Mouse (Mus musculus) frontal cortex, postnatal 36 days (tissue): ENCODE results near the gene Bad.

Experiments used
- DNase-seq, 2 experiments: peaks; one replicate each; pipeline ENCODE4 v3.0.0; 2022; ENCODE audit warnings: low spot score in 2 of 2

Gene Bad

DNA sequence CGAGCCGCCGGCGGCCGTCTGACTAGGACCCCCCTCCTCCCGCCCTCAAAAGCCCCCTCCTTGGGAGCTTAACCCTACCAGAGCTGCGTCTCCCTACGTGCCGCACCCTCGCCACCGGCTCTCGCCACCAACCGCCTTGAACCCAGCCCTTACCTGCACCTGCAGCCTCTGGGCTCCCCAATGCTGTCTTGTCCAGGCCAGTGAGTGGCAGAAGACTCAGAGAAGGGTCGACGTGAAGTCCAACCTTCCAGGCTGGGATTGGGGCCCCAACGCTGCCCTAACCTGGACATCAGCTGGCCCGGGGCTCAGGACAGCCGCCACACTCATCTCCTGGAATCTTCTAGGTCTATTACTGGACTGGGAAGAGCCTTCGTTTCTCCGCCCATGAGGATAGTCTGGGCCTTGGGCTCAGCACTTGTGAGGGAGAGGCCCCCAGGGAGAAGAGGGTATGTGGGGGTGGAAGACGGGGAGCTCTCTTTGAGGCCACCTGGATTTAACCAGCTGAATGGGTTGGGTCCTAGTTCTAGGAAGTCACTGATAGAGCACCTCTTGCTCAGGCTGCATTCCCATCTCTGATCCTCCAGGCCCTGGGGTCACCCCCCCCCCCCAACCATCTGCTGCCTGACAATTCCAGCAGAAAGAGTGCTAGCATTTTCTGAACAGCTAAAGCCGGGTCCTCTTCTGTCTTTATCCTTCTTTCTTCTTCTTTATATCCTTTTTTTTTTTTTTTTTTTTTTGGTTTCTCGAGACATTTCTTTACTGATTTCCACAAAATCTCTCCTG is 7.3 kb upstream of the Bad start, which contains the start of gene Kcnk4:
Kcnk4 (minus strand) TSS at position 321 of the 783 bp plus-strand sequence.
- no peak for DNase-seq

DNA sequence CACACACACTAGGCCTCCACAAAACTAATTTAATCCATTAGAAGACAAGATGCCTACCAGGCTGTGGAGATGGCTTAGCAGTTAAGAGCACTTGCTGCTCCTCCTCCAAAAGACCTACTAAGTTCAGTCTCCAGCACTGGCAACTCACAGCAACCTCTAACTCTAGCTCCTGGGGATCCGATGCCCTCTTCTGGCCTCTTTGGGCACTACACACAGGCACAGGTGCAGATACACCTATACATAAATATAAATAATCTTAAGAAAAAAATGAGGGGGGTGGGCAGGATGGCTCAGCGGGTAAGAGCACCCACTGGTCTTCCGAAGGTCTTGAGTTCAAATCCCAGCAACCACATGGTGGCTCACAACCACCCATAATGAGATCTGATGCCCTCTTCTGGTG is 5.4 kb upstream of the Bad start:
- no peak for DNase-seq

DNA sequence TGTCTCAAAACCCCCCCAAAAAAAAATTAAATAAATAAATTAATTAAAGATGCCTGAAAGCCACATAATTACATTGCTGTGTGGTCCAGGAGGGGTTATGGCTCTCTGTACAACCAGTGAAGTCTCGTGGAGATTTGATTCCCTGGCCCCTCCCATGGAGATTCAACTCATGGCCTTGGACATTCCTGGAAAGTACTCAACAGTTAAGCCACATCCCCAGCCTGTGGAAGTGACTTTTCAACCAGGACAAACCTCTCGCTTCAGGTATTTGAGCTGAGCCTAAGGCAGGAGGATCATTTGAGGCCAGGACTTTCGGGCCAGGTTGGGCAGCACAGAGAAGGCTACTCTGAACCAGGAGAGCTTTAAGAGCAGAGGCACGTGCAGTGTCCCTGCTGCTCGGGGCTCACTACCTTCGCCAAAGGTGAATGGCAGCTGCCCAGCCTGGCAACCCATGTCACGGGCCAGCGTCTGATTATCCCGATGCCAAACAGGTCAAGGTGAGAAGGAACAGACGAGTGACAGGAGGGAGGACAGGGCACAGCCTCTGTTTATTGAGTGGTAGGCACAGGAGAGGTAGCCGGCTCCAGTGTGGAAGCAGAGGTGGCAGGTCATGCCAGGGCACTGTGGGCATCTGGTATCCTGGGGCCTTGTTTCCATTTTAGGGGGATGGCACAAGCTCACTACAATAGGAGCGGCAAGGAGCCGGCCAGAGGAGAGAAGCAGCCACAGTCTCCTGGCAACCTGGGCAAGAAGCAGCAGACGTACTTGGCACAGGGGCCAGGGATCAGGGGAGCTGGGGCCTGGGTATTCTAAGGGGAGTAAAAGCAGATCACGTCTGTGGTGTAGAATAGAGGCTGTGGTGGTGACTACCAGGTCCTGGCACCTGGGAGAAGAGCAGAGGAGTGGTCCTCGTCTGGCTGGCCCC is 3.9 kb upstream of the Bad start:
- no peak for DNase-seq

DNA sequence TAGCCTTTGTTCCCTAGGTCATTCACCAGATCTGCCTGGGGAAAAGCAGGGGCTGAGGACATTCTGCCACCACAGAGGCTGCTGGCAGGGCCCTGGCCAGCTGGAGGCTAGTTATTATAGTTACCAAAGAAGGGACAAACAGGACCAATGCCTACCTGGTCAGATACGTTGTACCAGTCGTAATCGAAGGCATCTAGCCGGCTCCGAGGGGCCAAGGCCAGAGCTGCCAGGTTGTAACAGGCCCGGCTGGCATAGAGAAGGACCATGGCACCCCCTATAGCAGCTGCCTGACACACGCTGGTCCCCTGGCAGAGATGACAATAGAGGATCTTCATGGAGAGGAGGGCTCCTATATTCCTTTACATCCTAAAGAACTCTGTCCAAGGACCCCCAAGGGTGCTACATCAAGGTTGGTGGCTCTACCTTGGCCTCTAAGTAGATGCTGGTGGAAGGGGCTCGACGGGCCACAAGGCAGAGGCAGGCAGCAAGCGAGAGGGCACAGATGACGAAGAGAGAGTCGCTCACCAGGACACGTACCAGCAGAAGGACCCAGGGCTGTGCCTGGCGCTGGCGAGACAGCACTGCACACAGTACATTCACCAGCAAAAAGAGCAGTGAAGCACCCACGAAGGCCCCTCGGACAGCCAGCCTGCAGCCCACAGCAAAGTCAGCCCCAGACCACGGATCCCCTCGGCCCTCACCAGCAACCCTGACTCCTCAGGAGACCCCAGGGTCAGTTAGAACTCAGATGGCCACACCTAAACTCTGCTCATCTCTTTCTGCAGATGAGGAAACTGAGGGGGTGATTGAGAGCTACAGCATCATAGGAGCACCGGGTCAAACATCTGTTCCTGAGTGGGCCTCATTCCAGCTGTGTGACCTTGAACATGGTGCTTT is 2.3 kb upstream of the Bad start:
- no peak for DNase-seq

DNA sequence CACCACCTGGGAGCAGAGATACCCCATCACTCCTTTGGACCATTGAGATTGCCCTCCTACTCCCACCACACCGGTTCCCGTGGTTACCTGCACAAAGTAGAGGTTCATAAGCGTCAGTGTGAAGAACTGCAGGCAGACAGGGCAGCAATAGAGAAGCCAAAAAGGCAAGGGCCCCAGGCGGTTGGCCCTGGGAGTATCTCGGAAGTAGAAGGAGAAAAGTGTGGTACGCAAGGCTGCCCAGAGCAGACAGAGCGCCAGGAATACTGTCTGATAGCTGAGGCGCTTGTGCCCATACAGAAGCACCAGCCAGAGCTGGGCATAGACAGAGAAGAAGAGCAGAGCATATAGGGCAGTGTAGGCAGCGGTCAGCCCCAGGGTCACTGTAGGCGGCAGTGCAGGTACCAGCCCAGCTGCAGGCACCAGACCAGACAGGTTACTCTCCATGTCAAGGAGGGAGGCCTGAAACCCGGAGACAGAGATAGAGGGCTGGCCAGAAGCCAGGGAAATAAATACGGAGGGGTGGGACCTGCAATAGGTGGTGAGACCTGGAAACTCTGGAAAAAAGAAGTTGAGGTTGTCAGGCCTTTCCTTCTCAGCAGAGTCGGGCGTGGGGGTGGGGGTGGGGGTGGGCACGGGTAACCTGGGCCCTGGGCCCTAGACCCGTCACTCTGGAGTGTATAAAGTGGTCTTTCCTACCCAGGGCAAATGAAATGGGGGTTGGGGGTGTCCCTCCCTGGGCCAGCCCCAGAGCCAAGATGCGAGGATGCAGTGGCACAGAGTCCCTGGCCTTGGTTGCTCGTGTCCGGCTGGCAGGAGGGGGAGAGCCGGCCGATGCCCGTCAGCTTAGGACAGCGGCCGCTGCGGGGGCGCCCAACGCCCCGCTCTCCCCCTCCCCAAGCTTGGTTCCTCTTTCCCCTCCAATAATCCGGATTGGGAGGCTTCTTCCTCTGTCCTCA is 987 bp upstream of the Bad start:
- no peak for DNase-seq

DNA sequence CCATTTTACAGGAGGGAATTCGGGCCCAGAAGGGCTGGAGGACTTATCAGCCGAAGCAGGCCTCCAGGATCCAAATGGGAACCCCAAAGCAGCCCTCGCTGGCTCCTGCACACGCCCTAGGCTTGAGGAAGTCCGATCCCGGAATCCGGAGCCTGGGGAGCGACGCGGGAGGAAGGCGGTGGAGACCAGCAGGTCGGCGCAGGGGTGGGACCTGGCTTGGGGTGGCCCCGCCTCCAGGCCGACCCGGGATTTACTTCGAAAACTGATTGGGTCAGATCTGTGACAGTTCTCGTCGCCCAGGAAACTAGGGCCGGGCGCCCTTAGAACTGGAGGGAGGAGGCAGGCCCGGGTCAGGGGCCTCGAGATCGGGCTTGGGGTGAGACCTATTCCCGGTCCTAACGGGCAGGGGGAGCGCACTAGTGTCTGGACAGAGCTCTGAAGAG is 609 bp downstream of the Bad start, which contains the start of gene Gpr137:
Gpr137 (minus strand) TSS at position 232 of the 443 bp plus-strand sequence.
- peak; percentile 90 to 95 for DNase-seq

DNA sequence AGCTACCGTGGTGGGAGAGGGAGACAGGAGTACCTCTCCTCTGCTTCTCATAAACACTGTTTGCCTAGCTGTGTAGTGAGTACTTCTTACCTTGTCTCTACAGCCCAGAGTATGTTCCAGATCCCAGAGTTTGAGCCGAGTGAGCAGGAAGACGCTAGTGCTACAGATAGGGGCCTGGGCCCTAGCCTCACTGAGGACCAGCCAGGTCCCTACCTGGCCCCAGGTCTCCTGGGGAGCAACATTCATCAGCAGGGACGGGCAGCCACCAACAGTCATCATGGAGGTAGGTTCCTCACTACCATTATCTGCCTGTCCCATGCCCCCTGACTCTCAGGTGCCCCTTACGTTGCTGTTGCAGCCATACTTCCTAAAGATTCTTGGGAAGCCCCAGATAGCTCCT is 1.1 kb downstream of the Bad start:
- DNase-seq, result no peak

DNA sequence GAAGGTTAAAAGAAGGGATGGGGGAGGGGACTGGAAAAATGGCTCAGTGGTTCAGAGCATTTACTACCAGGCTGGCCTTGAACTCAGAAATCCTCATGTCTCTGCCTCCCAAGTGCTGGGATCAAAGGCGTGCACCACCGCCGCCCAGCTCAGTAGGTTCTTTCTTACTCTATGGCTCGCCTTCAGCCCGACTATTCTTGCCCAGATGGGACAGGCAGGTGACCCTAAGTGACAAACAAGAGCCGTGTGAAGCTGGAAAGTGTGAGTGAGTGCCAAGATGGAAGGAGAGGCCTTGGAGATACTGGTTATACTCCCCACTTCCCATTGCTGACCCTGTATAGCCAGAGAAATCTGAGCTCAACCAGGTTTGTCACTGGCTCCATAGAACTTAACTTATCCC is 2.0 kb downstream of the Bad start:
- no peak for DNase-seq

DNA sequence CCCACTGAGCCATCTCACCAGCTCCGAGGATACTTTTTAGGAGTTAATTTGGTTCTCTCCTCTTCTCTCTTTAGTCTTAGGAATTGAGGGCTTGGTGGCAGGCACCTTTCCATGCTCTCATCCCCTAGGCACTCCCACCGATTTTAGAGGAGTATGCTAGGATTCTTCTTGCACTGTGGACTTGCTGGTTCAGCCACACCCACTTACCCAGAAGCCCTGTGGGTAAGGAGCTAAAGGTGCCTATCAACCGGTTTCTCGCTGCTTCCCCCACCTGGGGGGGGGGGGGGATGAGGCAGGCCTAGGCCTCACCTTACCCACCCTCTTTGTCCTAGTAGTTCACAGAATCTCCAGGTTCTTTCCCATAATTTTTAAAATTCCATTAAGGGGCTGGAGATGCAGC is 6.1 kb downstream of the Bad start:
- DNase-seq, result no peak

DNA sequence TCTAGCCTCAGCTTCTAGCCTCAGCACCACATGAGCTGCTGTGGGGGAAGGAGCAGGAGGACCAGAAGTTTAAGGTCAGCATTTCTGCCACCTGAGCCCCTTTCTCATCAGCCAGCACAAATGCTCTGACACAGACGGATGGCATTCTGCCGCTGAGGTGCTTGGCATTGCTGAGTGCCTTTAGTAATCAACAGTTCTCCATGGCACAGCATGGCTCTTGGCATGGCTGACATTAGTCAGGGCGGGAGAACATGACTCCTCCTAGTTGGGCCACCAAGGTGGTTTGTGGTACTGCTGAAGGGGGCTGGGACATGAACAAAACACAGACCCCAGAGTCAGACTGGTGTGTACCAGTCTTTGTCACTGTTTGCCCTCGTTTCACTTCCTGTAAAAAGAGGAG is 6.5 kb downstream of the Bad start:
- DNase-seq, result no peak

DNA sequence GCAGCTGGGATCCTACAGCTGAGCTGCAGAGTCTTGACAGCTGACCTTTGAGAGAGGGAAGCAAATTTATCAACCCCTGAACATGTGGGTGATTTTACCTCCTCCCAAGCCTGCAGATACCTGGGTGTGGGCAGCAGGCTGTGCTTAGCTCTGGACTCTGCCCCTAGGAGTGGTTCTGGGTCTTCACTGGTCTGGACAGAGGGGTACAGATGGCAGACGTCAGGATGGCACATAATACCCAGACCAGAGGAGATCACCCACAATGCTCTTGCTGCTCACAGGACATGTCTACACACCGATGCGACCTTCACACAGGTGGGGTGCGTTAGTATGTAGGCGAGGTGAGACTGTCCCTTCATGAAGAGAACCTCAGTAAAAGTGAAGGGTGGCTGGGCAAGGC is 7.9 kb downstream of the Bad start:
- DNase-seq, result no peak

DNA sequence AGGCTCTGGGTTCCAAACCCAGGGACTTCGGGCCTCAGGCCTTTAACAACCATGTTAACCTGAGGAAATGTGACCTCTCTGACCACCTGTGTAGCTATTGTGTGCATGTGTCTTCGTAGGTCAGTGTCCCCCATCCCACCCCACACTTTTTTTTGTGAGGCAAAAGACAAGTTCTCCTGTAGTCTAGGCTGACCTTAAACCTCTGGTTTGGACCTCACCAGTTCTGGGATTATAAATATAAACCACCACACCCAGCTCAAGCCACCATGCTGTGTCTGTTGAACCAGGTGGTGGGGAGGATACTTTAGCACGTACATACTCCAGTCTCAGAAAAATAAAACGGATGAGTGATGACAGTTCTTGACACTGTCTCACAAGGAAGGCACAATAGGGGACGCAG is 8.3 kb downstream of the Bad start:
- DNase-seq, result no peak

DNA sequence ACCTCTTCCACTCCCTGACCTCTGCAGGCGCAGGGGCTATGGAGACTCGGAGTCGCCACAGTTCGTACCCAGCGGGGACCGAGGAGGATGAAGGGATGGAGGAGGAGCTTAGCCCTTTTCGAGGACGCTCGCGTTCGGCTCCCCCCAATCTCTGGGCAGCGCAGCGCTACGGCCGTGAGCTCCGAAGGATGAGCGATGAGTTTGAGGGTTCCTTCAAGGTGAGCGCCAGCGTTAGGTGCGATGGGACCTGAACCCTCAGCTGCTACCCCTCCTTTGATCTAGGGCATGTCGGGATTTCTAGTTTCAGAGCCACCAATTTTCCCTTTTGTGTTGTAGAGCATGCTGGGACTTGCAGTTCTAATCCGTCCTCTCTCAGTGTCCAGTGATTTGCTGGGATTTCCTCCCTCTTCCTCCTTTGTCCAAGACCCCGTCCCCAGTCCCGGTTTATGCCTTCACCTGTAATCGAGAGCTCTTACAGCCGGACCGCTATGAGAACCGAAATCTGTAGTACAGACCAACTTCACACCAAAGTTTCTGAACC is 9.0 kb downstream of the Bad start:
- peak; percentile 70 to 78 for DNase-seq

DNA sequence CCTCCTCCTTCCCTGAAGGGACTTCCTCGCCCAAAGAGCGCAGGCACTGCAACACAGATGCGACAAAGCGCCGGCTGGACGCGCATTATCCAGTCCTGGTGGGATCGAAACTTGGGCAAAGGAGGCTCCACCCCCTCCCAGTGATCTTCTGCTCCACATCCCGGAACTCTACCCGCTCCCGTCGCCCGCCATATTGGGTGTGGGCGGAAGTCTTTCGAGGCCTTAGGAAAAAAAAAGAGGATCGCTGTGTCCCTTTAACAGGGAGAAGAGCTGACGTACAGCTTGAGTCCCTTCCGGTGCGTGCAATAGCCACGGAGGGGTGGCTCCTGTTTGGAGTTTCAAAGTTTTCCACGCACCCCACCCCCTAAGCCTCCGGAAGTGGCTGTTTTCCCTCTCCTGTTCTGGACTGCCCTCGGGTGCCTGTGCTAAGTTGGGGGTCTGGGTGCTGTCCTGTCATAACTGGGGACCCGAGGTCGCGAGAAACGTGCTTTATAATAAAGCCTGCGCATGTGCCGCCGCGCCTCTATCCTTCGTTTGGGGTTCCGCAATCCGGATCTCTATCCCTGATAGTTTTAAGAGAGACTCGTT is 9.8 kb downstream of the Bad start:
- DNase-seq, result peak; percentile 94 to 96

DNA sequence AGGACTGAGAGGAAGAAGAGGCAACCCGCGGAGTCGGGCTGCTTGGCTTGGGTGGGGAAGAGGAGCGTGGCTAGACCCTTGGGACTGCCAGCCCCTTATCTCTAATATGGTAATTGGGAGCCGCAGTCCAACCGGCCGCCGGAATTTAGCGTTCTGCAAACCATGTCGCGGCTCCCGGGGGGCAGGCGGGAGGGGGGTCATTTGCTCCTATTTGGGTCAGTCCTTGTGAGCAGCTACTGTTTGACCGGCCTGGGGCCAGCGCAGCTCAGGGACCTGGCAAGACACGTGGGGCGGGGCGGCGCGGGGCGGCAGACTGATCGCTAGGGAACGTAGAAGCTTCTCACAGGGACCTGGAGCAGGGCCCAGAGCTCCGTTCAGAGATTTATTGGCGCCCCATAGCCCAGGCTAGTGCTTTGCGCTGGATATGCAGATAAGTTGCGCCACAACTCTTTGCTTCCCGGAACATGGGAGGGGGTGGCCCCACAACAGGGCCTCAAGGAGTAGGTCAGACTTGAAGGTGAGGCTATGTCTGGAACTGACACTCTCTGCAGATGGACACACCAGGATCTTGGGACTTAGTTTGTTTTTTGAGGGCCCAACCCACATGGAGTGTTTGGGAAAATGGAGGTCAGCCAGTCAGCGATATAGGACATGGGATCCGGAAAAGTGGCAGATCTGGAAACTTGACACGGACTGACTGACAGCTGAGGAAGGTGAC is 10.5 kb downstream of the Bad start:
- DNase-seq, result peak in 1 of 2 experiments; percentile 75

DNA sequence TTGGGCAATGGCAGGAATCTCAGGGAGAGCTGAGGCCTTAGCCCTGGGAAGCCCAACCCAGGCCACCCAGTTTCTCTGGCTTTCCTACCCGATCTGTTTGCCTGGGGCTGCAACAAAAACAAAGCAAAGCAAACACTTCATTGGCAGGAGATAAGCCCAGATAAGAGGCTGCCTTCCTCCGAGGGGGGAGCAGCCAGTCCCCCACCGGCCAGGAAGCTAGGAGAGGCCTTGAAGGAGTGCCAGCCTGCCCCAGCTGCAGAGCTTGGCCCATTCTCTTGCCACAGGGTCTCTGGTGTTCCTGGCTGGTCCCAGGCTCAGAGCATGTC is 11.0 kb downstream of the Bad start:
- DNase-seq, result no peak

DNA sequence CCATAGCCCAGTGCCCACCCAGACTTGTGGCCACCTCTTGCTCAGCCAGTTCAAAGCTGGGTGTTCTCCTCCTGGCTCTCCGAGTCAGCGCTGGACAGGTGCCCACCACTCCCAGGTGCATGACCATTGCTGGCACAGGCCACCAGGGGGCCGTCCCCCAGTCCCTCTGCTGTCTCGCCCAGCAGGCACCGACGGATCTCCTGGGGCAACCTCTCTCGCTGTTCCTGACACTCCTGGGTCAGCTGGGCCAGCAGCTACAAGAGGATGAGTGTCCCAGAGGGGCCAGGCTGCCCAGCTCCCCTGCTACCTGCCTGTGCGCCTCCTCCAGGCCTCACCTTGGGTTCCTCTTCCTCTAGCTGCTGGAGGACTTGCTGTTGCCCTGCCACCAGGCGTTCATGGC is 12.4 kb downstream of the Bad start:
- DNase-seq, result no peak

DNA sequence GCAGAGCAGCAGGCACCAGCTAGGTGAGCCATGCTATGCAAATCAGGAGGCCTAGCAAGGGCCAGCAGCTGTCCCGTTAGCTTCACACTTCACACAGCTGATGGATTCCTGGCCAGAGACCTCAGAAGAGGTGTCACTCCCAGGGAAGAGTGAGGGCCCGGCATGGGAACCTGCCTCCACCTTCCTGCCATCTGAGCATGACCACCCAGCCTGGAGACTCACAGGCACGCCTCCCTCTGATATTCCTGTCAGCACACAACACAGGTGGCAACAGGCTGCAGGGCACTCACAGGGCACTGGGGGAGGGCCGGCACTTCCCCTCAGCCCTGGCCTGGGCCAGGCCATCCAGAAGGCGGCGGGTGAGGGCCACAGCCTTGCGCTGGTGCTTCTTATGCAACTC is 13.8 kb downstream of the Bad start:
- no peak for DNase-seq

DNA sequence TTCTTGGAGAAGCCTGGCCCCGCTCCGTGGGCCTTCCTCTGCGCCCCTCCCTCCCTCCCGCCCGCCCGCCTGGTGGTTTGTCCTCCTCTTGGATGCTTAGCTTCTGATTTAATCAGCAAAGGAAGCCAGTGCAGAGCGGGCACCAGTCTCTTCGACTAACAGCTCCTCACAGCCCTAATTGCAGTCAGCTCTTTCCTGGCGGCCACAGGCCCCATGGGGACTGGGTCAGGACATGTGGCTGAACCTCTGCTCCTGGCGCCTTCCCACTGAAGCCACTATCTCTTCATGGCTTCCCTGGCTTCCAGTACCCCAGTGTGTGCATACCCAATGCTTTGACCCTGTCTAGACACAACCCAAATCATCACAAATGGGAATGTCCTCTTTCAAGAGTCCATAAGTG is 14.8 kb downstream of the Bad start:
- DNase-seq, result no peak
